ENCODE assay signal across 16 mouse cellular contexts in the genomic region with DNA sequence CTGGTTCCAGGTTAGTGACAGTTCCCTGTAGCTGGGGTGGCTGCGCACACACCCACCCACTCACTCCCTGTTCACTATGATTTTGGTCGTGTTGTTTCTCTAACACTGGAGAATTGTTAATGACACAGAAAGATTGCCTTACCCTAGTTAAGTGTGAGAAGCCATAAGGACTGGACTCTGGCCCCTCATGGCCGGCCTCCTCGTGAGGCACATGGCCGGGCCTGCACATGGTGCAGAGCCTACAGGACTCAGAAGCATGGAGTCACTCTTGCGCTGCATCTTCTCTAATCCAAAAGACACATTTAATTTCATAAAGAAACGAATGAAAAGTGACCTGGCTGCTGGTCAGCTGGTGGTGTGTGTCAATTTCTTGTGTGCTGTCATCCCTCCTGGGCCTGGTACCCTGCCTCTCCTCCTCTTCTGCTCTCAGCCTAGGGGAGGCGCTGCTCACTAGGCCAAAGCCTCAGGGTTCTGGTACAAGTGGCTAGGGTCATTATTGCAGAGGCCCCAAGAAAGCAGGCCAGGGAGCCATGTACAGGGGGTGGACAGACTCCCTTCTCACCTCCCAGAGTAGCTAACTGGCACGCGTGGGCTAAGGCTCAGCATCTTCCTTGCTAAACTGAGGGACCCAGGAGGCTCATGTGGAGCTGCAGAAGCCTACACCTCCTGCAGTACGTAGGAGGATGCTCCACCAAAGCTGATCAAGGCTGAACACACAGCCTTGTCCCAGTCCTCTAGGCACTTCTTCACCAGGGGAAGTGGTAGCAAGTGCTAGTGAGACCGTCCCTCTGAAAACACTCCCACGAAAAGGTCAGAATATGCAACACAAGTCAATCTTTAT. TPM values are rescaled to one million over a fixed set of nuclear protein-coding genes. Genes with fewer than 3 reads are reported as not detected.
DNase-seq lines count a peak whose midpoint lies in the region; ATAC-seq and TF ChIP-seq lines count a peak whose summit lies in the region.
"Had no signal": no experiment of that assay in that cellular context is flagged by ENCODE, and none has a peak within 500 bp of the region (broad histone marks: within the 10 kb centered on the region; RNA-seq: fewer than 3 reads in every experiment).

No protein-coding gene starts in this region.

- no peak overlapping the region for H3K4me2 ChIP-seq in hindbrain, postnatal 0 days (ENCODE audit: low read depth, low read length)
- H3K4me2 ChIP-seq in hindbrain, embryonic 12.5 days (replicated peaks), result no peak overlapping the region
- H3K4me2 ChIP-seq: embryonic facial prominence, embryonic 13.5 days; hindbrain, embryonic 13.5 days; limb, embryonic 13.5 days; midbrain, embryonic 13.5 days had no signal

- H3K27me3 ChIP-seq in hindbrain, postnatal 0 days (ENCODE audit: insufficient read depth, low read length), result no peaks in the 10 kb centered on the region
- no peaks in the 10 kb centered on the region for H3K27me3 ChIP-seq in hindbrain, embryonic 12.5 days
- H3K27me3 ChIP-seq: embryonic facial prominence, embryonic 13.5 days; hindbrain, embryonic 13.5 days; midbrain, embryonic 13.5 days; Patski had no signal

- H3K4me3 ChIP-seq in hindbrain, postnatal 0 days (ENCODE audit: low read length), result no peak overlapping the region
- H3K4me3 ChIP-seq in hindbrain, embryonic 12.5 days, result no peak overlapping the region
- no peak overlapping the region for H3K4me3 ChIP-seq in lung, adult 2 months (replicated peaks; ENCODE audit: extremely low read depth, low read depth, low read length)
- H3K4me3 ChIP-seq: embryonic facial prominence, embryonic 13.5 days; hindbrain, embryonic 13.5 days; limb, embryonic 13.5 days; midbrain, embryonic 13.5 days had no signal

- DNase-seq in hindbrain, postnatal 0 days (ENCODE audit: low spot score), result no peak
- no peak for DNase-seq in lung, adult 2 months
- DNase-seq in lung, postnatal 25 days (ENCODE audit: low spot score), result no peak
- DNase-seq in brain, adult 2 months (ENCODE audit: low read depth, low spot score), result peak; percentile 79
- no peak for DNase-seq in testis, postnatal 14 days (ENCODE audit: low spot score)
- DNase-seq in thymus, postnatal 4 days, result no peak
- DNase-seq: cerebellum, adult 11-12 months; lung, postnatal 36 days; thymus, postnatal 14 days had no signal

- no peak for ATAC-seq in hindbrain, postnatal 0 days
- ATAC-seq in hindbrain, embryonic 12.5 days (ENCODE audit: low FRiP score), result no peak
- peak; percentile 21; the same call in 1 of the 2 replicates for ATAC-seq in megakaryocyte progenitor cell, adult 5-6 weeks (replicated peaks; ENCODE audit: poor library complexity)
- ATAC-seq: midbrain, embryonic 13.5 days; Patski had no signal

- TF ChIP-seq POLR2A in lung, adult 2 months (IDR thresholded peaks at IDR 0.05; ENCODE audit: borderline replicate concordance, extremely low read depth, low read depth, low read length), result no peak

- no peaks in the 10 kb centered on the region for H3K4me1 ChIP-seq in hindbrain, postnatal 0 days (ENCODE audit: insufficient read depth, low read length)
- no peaks in the 10 kb centered on the region for H3K4me1 ChIP-seq in hindbrain, embryonic 12.5 days
- peaks cover 4% of the 10 kb centered on the region; the same call in 1 of the 2 replicates for H3K4me1 ChIP-seq in lung, adult 2 months (ENCODE audit: control insufficient read depth, insufficient read depth, low read length)
- H3K4me1 ChIP-seq: embryonic facial prominence, embryonic 13.5 days; limb, embryonic 13.5 days; midbrain, embryonic 13.5 days had no signal

- H3K9ac ChIP-seq in hindbrain, postnatal 0 days (replicated peaks; ENCODE audit: low read length), result no peak overlapping the region
- H3K9ac ChIP-seq in hindbrain, embryonic 12.5 days, result no peak overlapping the region
- H3K9ac ChIP-seq: embryonic facial prominence, embryonic 13.5 days; hindbrain, embryonic 13.5 days; limb, embryonic 13.5 days; midbrain, embryonic 13.5 days had no signal

- no peak overlapping the region for H3K27ac ChIP-seq in hindbrain, postnatal 0 days
- no peak overlapping the region for H3K27ac ChIP-seq in hindbrain, embryonic 12.5 days
- H3K27ac ChIP-seq: embryonic facial prominence, embryonic 13.5 days; limb, embryonic 13.5 days; midbrain, embryonic 13.5 days had no signal

- H3K9me3 ChIP-seq in hindbrain, postnatal 0 days (ENCODE audit: low read length), result no peaks in the 10 kb centered on the region
- no peaks in the 10 kb centered on the region for H3K9me3 ChIP-seq in hindbrain, embryonic 12.5 days (replicated peaks)
- H3K9me3 ChIP-seq: embryonic facial prominence, embryonic 13.5 days; hindbrain, embryonic 13.5 days; limb, embryonic 13.5 days; midbrain, embryonic 13.5 days had no signal

- H3K36me3 ChIP-seq in hindbrain, postnatal 0 days (ENCODE audit: insufficient read depth, low read length), result peaks cover 70% of the 10 kb centered on the region
- peaks cover 93% of the 10 kb centered on the region for H3K36me3 ChIP-seq in hindbrain, embryonic 12.5 days

- peak; percentile 42 for TF ChIP-seq CTCF in hindbrain, postnatal 0 days (IDR thresholded peaks at IDR 0.05; ENCODE audit: low read depth)
- TF ChIP-seq CTCF in lung, adult 2 months (IDR thresholded peaks at IDR 0.05; ENCODE audit: insufficient read depth, low read length), result 0 out of 2 replicates have a peak, but pooled peaks have one; percentile 14

- 86% methylated on average over 13 of the region's 13 CpGs for WGBS in hindbrain, postnatal 0 days
- 91% methylated on average over 13 of the region's 13 CpGs for WGBS in hindbrain, embryonic 12.5 days
- 91% methylated on average over 13 of the region's 13 CpGs for WGBS in lung, adult 2 months

RNA-seq across cellular contexts. Expression of a gene that starts 30.2 kb away (rescaled TPM):
- total RNA-seq in hindbrain, postnatal 0 days (2014; rRNA removed), result 367 and 457 TPM in 2 replicates
- 81.5 and 90.6 TPM in 2 replicates for polyA plus RNA-seq in hindbrain, postnatal 0 days (2015; fragmentation: Nextera tagmentation; extraction: Ambion mirVana)
- polyA plus RNA-seq in hindbrain, embryonic 12.5 days (2016; fragmentation: Nextera tagmentation; extraction: Ambion mirVana), result 170 TPM in 2 replicates
- polyA plus RNA-seq in lung, adult 2 months (2012; rRNA removed), result 361 and 389 TPM in 2 replicates
- 27.1 and 34.8 TPM in 2 replicates for total RNA-seq in megakaryocyte progenitor cell, adult 5-6 weeks (2015)
- total RNA-seq in megakaryocyte progenitor cell, adult 5-6 weeks (2017), result 51.7 and 52.5 TPM in 2 replicates

RNA-seq across cellular contexts. Expression of a gene that starts 37.1 kb away (rescaled TPM):
- total RNA-seq in hindbrain, postnatal 0 days (2014; rRNA removed), result 98.6 and 117 TPM in 2 replicates
- polyA plus RNA-seq in hindbrain, postnatal 0 days (2015; fragmentation: Nextera tagmentation; extraction: Ambion mirVana), result 104 and 107 TPM in 2 replicates
- polyA plus RNA-seq in hindbrain, embryonic 12.5 days (2016; fragmentation: Nextera tagmentation; extraction: Ambion mirVana), result 50.8 and 59.8 TPM in 2 replicates
- polyA plus RNA-seq in lung, adult 2 months (2012; rRNA removed), result 59.4 and 77.5 TPM in 2 replicates
- total RNA-seq in megakaryocyte progenitor cell, adult 5-6 weeks (2015), result 37.4 and 42.1 TPM in 2 replicates
- 15.9 and 16.1 TPM in 2 replicates for total RNA-seq in megakaryocyte progenitor cell, adult 5-6 weeks (2017)
